Mouse (Mus musculus) large intestine, adult 2 months (tissue): ENCODE measurements around the gene Syap1. TPM values are rescaled to one million over a fixed set of nuclear protein-coding genes. Genes with fewer than 3 reads are reported as not detected.
"Not testable (repeated sequence)": the region's sequence is repeated elsewhere in the genome, so short reads cannot be mapped to it uniquely, and the experiment has no call there.

Experiments used
- DNase-seq: peaks from one replicate; pipeline ENCODE4 v3.0.0-alpha.2; 2012; ENCODE audit warnings: low read depth, low spot score
- WGBS: fragments of 180-500 bp; shearing (Covaris S2); methylation state at CpG from one replicate; pipeline ENCODE4 v1.1.7; 2018; 5-methylcytosine and 5-hydroxymethylcytosine counted together
- polyA plus RNA-seq: library from polyadenylated mRNA; depleted of rRNA; stranded (reverse); fragments of >200 nt; gene quantifications from 2 replicates; pipeline ENCODE4 v1.2.3, GENCODE M21; 2012; rRNA removed

Gene Syap1
- polyA plus RNA-seq, 1 experiment, result 7.8 TPM

- WGBS, result 67% methylated on average over 1 of the region's 1 CpGs
- DNase-seq, result no peak
Measured at GRCm38 (mm10) chrX:162831542-162831941, 56.7 kb downstream of the Syap1 start.

GRCm38 (mm10) chrX:162831036-162831435, 57.2 kb downstream of the Syap1 start:
- DNase-seq, result no peak
- WGBS, result 18% methylated on average over 1 of the region's 1 CpGs

GRCm38 (mm10) chrX:162830313-162830712, 57.9 kb downstream of the Syap1 start:
- 64% methylated on average over 2 of the region's 2 CpGs for WGBS
- DNase-seq, result not testable (repeated sequence)

GRCm38 (mm10) chrX:162829741-162830140, 58.5 kb downstream of the Syap1 start:
- DNase-seq, result no peak
- 29% methylated on average over 5 of the region's 5 CpGs for WGBS

GRCm38 (mm10) chrX:162829203-162829708, 59.0 kb downstream of the Syap1 start, which contains the start of gene Txlng:
Gene Txlng, minus strand, starts transcription at chrX:162829454.
- DNase-seq, result peak; percentile 78
- 19% methylated on average over 35 of the region's 37 CpGs for WGBS

GRCm38 (mm10) chrX:162828783-162829182, 59.5 kb downstream of the Syap1 start:
- no peak for DNase-seq
- WGBS, result 16% methylated on average over 20 of the region's 20 CpGs

GRCm38 (mm10) chrX:162828016-162828415, 60.2 kb downstream of the Syap1 start:
- DNase-seq, result no peak
- 34% methylated on average over 6 of the region's 6 CpGs for WGBS

Other genes starting within 250 kb of the Syap1 start
- 1.1 and 2.9 TPM in 2 replicates for gene Reps2, start 244.8 kb downstream of the Syap1 start, polyA plus RNA-seq
- 63.5 and 67.9 TPM in 2 replicates for gene Rbbp7, start 128.0 kb downstream of the Syap1 start, polyA plus RNA-seq
- gene Txlng, start 59.0 kb downstream of the Syap1 start, polyA plus RNA-seq, result 2.9 and 3.5 TPM in 2 replicates
- gene Ctps2, start 12.8 kb upstream of the Syap1 start, polyA plus RNA-seq, result 7.6 and 7.7 TPM in 2 replicates
- 1.0 and 6.2 TPM in 2 replicates for gene S100g, start 76.2 kb upstream of the Syap1 start, polyA plus RNA-seq